Mouse (Mus musculus) stomach, postnatal 0 days (tissue): ENCODE measurements at regions not wholly inside any gene's neighbourhood (a gene's known extent, or its start where the extent isn't known, plus 50 kb on each side); places are given as distances from the start of the nearest gene placed in this dataset.

Experiments used
- ATAC-seq: fragments of 200-750 bp; cut with Nextera tagmentation; 2 replicates; pipeline ENCODE4 v1.8.0; 2017; ENCODE audit not compliant: low FRiP score, low TSS enrichment
- DNase-seq: peaks from one replicate; pipeline ENCODE4 v3.0.0-alpha.2; 2016; ENCODE audit warnings: low spot score
- H3K27ac ChIP-seq: fragments of 300-500 bp; sonication (generic); replicated peaks from 2 replicates; pipeline ENCODE4 v1.5.1; 2014; ENCODE audit warnings: mild to moderate bottlenecking, control low read depth
- H3K27me3 ChIP-seq: fragments of 300-500 bp; sonication (generic); 2 replicates; pipeline ENCODE4 v1.6.1; 2014; ENCODE audit warnings: low read length; ENCODE audit not compliant: control insufficient read depth, insufficient read depth
- H3K36me3 ChIP-seq: fragments of 300-500 bp; sonication (generic); 2 replicates; pipeline ENCODE4 v1.6.1; 2014; ENCODE audit warnings: low read length, mixed read lengths; ENCODE audit not compliant: control insufficient read depth, insufficient read depth
- H3K4me1 ChIP-seq: fragments of 300-500 bp; sonication (generic); replicated peaks from 2 replicates; pipeline ENCODE4 v1.6.1; 2014; ENCODE audit warnings: antibody characterized with exemption; ENCODE audit not compliant: control insufficient read depth, insufficient read depth
- H3K4me2 ChIP-seq: fragments of 300-500 bp; sonication (generic); replicated peaks from 2 replicates; pipeline ENCODE4 v1.6.1; 2014; ENCODE audit warnings: low read depth, mild to moderate bottlenecking, control low read depth, moderate library complexity
- H3K4me3 ChIP-seq: fragments of 300-500 bp; sonication (generic); 2 replicates; pipeline ENCODE4 v1.5.1; 2014; ENCODE audit warnings: low read depth, low read length, control low read depth
- H3K9ac ChIP-seq: fragments of 300-500 bp; sonication (generic); 2 replicates; pipeline ENCODE4 v1.6.1; 2014; ENCODE audit warnings: mild to moderate bottlenecking, low read length, control low read depth, mixed read lengths
- H3K9me3 ChIP-seq: fragments of 300-500 bp; sonication (generic); 2 replicates; pipeline ENCODE4 v1.6.1; 2016; ENCODE audit warnings: low read length; ENCODE audit not compliant: control insufficient read depth
- CTCF ChIP-seq: IDR thresholded peaks from 2 replicates; pipeline ENCODE4 v1.5.1; 2016; ENCODE audit warnings: antibody characterized with exemption, low read depth, mild to moderate bottlenecking, moderate library complexity
- EP300 ChIP-seq: optimal IDR thresholded peaks from 2 replicates; pipeline ENCODE3; 2016; ENCODE audit warnings: antibody characterized with exemption
- WGBS: fragments of 180-500 bp; shearing (Covaris S2); extraction: QIAGEN DNeasy Blood & Tissue Kit; methylation state at CpG from one replicate; pipeline ENCODE4 v1.1.7; 2014; 5-methylcytosine and 5-hydroxymethylcytosine counted together

- TF ChIP-seq CTCF (no peak), EP300 (no peak)
- 77% methylated on average over 2 of the region's 2 CpGs for WGBS
- Histone ChIP-seq H3K4me3 (no peak overlapping the region), H3K9ac (no peak overlapping the region), H3K27ac (no peak overlapping the region), H3K36me3 (no peaks in the 10 kb centered on the region), H3K9me3 (no peaks in the 10 kb centered on the region), H3K4me2 (no peak overlapping the region), H3K4me1 (no peaks in the 10 kb centered on the region), H3K27me3 (no peaks in the 10 kb centered on the region)
- ATAC-seq (no peak), DNase-seq (no peak)
These were observed 81.3 kb upstream of the Cenpw start for GRCm38 (mm10) chr10:30281666-30282065.

- DNase-seq (no peak), ATAC-seq (no peak)
- TF ChIP-seq CTCF (no peak), EP300 (no peak)
- H3K27me3 ChIP-seq = no peaks in the 10 kb centered on the region
- H3K9ac ChIP-seq = no peak overlapping the region
- no peak overlapping the region for H3K27ac ChIP-seq
- 62% methylated on average over 1 of the region's 1 CpGs for WGBS
- H3K4me3 ChIP-seq = no peak overlapping the region
- no peak overlapping the region for H3K4me2 ChIP-seq
- H3K4me1 ChIP-seq = no peaks in the 10 kb centered on the region
- no peaks in the 10 kb centered on the region for H3K9me3 ChIP-seq
- no peaks in the 10 kb centered on the region for H3K36me3 ChIP-seq
These were observed 80.1 kb upstream of the Cenpw start for GRCm38 (mm10) chr10:30280451-30280850.

- Histone ChIP-seq H3K4me1 (no peaks in the 10 kb centered on the region), H3K4me3 (no peak overlapping the region), H3K9me3 (no peaks in the 10 kb centered on the region), H3K4me2 (no peak overlapping the region), H3K27me3 (no peaks in the 10 kb centered on the region), H3K27ac (no peak overlapping the region), H3K36me3 (no peaks in the 10 kb centered on the region), H3K9ac (no peak overlapping the region)
- TF ChIP-seq CTCF (no peak), EP300 (no peak)
- ATAC-seq = no peak
- no peak for DNase-seq
- WGBS = 45% methylated on average over 3 of the region's 3 CpGs
These were observed 79.6 kb upstream of the Cenpw start for GRCm38 (mm10) chr10:30279978-30280377.

DNA sequence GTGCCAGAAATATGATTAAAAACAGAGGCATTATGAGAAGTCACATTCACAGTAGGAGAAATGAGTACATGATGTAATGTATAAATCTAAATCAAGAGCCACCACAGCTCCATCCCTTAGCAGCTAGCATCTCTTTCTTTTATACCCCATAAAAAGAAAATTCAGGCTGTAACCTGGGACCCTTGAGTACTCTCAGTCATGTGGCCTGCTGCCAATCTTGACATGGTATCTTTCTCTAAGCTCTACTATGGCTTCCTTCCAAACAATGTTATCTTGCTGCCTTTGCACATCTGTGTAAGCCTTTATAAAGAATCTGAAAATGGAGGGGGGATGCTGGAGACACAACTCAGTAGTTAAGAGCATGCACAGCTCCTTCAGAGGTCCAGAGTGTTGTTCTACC, 78.6 kb upstream of the Cenpw start:
- H3K36me3 ChIP-seq = no peaks in the 10 kb centered on the region
- H3K9me3 ChIP-seq = no peaks in the 10 kb centered on the region
- H3K4me3 ChIP-seq = no peak overlapping the region
- no peak for TF ChIP-seq CTCF
- TF ChIP-seq EP300 = no peak
- no peak overlapping the region for H3K4me2 ChIP-seq
- ATAC-seq (no peak), DNase-seq (no peak)
- H3K9ac ChIP-seq = no peak overlapping the region
- H3K4me1 ChIP-seq = no peaks in the 10 kb centered on the region
- H3K27me3 ChIP-seq = no peaks in the 10 kb centered on the region
- H3K27ac ChIP-seq = no peak overlapping the region

DNA sequence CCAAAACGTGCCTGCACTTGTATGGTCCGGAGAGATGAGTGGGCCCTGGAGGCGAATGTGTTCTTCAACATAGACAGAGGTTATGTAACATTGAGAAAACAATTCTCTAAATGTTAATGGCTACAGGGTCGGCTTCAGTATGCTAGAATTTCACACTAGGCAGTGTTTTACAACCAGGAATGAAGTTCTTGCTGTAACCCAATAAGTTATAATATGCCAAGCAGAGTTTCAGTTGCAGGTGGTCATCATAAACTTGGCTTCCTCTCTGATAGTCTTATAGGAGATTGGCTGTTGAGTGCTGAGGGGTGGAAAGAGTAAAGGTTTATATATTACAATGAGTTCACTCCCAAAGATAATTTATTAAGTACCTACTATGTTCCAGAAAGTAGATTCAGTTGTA, 64.8 kb upstream of the Cenpw start:
- 79% methylated on average over 4 of the region's 4 CpGs for WGBS
- Histone ChIP-seq H3K4me1 (no peaks in the 10 kb centered on the region), H3K27ac (no peak overlapping the region), H3K9me3 (no peaks in the 10 kb centered on the region), H3K36me3 (no peaks in the 10 kb centered on the region), H3K4me3 (no peak overlapping the region), H3K4me2 (no peak overlapping the region), H3K9ac (no peak overlapping the region), H3K27me3 (no peaks in the 10 kb centered on the region)
- TF ChIP-seq EP300 (no peak), CTCF (no peak)
- no peak for DNase-seq
- no peak for ATAC-seq

DNA sequence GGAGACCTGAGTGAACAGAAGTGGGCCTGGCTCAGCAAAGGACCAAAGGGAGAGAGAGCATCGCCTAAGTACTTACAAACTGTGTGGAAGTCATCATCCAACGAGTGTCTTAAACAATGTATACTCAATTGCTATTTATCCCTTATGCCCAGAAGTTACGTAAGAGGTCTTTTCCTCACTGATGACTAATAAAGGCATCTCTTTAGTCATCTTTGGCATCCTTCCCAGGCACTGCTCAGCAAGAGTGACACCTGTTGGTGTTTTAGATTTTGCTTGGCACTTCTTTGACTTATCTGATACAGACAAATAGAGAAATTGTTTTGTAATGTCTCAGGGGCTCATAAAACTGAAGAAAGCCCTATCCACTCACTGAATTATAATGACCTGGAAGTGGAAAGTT, 59.4 kb upstream of the Cenpw start:
- ATAC-seq (no peak), DNase-seq (no peak)
- Histone ChIP-seq H3K4me3 (no peak overlapping the region), H3K9me3 (no peaks in the 10 kb centered on the region), H3K27me3 (no peaks in the 10 kb centered on the region), H3K27ac (no peak overlapping the region), H3K4me1 (no peaks in the 10 kb centered on the region), H3K4me2 (no peak overlapping the region), H3K9ac (no peak overlapping the region), H3K36me3 (no peaks in the 10 kb centered on the region)
- 41% methylated on average over 3 of the region's 3 CpGs for WGBS
- TF ChIP-seq CTCF (no peak), EP300 (no peak)

- H3K27me3 ChIP-seq = no peaks in the 10 kb centered on the region
- no peaks in the 10 kb centered on the region for H3K36me3 ChIP-seq
- DNase-seq (no peak), ATAC-seq (no peak)
- TF ChIP-seq CTCF (no peak), EP300 (no peak)
- no peaks in the 10 kb centered on the region for H3K9me3 ChIP-seq
- no peak overlapping the region for H3K4me2 ChIP-seq
- no peak overlapping the region for H3K9ac ChIP-seq
- no peaks in the 10 kb centered on the region for H3K4me1 ChIP-seq
- WGBS = 45% methylated on average over 4 of the region's 4 CpGs
- H3K27ac ChIP-seq = no peak overlapping the region
- H3K4me3 ChIP-seq = no peak overlapping the region
These were observed 57.5 kb upstream of the Cenpw start for GRCm38 (mm10) chr10:30257889-30258288.
